Mouse (Mus musculus): ENCODE data around the gene Eif3i.

DNA sequence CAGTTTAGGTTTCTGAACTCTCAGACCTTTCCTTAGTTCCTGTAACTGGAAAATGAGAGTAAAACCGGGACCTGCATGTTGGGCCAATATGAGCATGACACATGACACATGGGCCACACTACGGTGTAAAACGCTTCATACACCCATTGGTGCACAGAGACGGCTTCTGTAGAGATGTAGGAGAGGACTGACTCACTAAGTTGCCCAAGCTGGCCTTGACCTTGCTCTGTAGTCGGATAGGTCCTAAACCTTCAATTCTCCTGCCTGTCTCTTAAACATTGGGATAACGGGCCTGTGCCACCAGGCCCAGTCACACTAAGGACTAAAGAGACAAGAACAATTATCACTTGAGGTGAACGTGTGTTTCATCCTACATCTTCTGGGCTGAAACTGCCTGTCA, 32.1 kb downstream of the Eif3i start:
- no peak for TF ChIP-seq CTCF (IDR thresholded peaks at IDR 0.05; ENCODE audit: extremely low read depth, insufficient read depth, insufficient read length, insufficient replicate concordance)
- no peak for TF ChIP-seq POLR2A (IDR thresholded peaks at IDR 0.05; ENCODE audit: low read depth, low read length)
